Mouse (Mus musculus): ENCODE results near the gene Skiv2l. TPM values are rescaled to one million over a fixed set of nuclear protein-coding genes. Genes with fewer than 3 reads are reported as not detected.

The Skiv2l gene
- polyA plus RNA-seq, 1 experiment from 2014 or later: 61.6 TPM

DNA sequence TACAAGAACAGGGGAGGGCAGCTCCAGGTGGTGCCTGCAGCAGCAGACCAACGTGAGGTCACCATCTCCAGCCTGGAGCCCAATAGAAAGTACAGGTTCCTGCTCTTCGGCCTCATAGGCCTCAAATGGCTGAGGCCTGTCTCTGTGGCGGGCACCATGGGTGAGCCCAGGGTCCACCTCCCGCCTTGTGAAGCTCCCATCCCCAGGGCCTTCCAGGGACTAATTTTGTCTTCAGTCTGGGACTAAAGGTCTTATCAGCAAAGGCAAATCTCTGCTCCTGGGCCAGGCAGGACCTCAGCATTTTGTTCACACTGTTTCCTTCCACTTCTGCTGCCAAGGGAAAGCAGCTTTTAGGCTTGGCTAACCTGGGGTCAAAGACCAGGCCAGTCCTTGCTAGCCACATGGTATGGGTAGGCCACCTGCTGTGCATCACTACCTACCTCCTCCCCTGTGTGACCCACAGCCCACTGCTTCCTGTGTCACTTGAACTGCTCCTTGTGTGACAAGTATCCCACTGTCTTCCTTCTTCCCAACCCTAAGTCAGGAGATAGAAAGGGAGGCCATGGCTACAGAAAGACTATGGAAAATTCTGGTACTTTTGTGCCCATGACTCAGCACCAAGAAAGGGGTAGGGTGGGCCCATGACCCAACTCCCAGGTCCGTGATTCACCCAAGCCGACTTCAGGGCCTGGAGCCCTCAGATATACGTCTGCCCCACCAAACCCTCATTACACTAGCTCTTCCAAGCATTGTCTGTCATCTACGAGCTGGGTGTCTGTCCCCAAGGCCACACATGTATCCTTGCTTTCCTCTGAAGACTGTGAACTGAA, 53.5 kb downstream of the Skiv2l start:
- Histone ChIP-seq H3K9ac (no peak overlapping the region), H3K9me3 (no peaks in the 10 kb centered on the region), H3K27me3 (no peaks in the 10 kb centered on the region), H3K4me3 (no peak overlapping the region), H3K4me2 (replicated peaks) (no peak overlapping the region), H3K36me3 (no peaks in the 10 kb centered on the region), H3K27ac (no peak overlapping the region), H3K4me1 (no peaks in the 10 kb centered on the region)
- 88% methylated on average over 8 of the region's 8 CpGs for WGBS
- no peak for ATAC-seq (ENCODE audit: insufficient number of reproducible peaks, insufficient read depth, low FRiP score, low TSS enrichment)

DNA sequence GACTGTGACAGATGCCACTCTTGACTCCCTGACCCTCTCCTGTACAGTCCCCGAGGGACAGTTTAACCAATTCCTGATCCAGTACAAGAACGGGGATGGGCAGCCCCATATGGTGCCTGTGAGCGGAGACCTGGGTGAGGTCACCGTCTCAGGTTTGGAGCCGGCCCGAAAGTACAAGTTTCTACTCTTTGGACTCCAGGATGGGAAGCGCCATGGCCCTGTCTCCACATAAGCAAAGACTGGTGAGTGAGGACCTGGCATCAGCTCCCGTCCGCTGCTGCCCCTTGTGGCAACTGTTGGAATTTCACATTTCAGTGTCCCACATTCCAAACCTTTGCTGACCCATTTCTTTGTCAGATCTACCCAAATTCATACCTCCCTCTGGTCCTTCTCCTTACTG, 54.4 kb downstream of the Skiv2l start:
- 65% methylated on average over 9 of the region's 9 CpGs for WGBS
- H3K4me3 ChIP-seq: no peak overlapping the region
- ATAC-seq (ENCODE audit: insufficient number of reproducible peaks, insufficient read depth, low FRiP score, low TSS enrichment): no peak
- H3K36me3 ChIP-seq: no peaks in the 10 kb centered on the region
- H3K9ac ChIP-seq: no peak overlapping the region
- H3K9me3 ChIP-seq: no peaks in the 10 kb centered on the region
- H3K4me2 ChIP-seq (replicated peaks): no peak overlapping the region
- no peak overlapping the region for H3K27ac ChIP-seq
- H3K27me3 ChIP-seq: no peaks in the 10 kb centered on the region
- no peaks in the 10 kb centered on the region for H3K4me1 ChIP-seq

DNA sequence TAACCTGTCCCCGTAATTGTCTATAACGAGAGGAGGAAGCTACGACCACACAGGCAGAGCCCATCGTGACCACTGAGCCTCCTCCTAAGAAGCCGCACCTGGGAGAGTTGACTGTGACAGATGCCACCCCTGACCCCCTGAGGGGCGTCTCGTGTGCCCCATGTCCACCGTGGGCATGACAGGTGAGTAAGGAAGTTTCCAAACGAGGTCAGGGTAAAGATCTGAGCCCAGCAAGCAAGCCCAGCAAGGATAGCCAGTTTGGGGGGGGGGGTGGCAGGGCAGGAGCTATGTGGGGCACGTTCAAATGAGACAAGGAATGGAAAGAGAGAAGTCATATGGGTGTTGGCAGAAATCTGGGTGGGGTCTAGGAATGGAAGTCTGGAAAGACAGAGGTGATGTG, 55.0 kb downstream of the Skiv2l start:
- Histone ChIP-seq H3K4me2 (replicated peaks) (no peak overlapping the region), H3K9me3 (no peaks in the 10 kb centered on the region), H3K27ac (no peak overlapping the region), H3K36me3 (no peaks in the 10 kb centered on the region), H3K4me3 (no peak overlapping the region), H3K4me1 (no peaks in the 10 kb centered on the region), H3K9ac (no peak overlapping the region), H3K27me3 (no peaks in the 10 kb centered on the region)
- WGBS: 86% methylated on average over 10 of the region's 10 CpGs
- ATAC-seq (ENCODE audit: insufficient number of reproducible peaks, insufficient read depth, low FRiP score, low TSS enrichment): no peak

Small RNA genes lying within 50 kb of the gene (microRNA-seq; reads per million reads assigned to microRNA genes)
- gene Mir6970: not detected
- gene Mir6971: 1.3 reads per million
- gene Mir6972: not detected

Other genes starting within 250 kb of the Skiv2l start
- gene Rnf5, start 246.5 kb downstream of the Skiv2l start, polyA plus RNA-seq (2016; fragmentation: Nextera tagmentation; extraction: Ambion mirVana): 139 TPM in 2 replicates
- gene Agpat1, start 245.9 kb downstream of the Skiv2l start, polyA plus RNA-seq (2016; fragmentation: Nextera tagmentation; extraction: Ambion mirVana): 54.8 and 62.8 TPM in 2 replicates
- 7.0 and 10.1 TPM in 2 replicates for gene Egfl8, start 234.2 kb downstream of the Skiv2l start, polyA plus RNA-seq (2016; fragmentation: Nextera tagmentation; extraction: Ambion mirVana)
- gene Ppt2, start 221.7 kb downstream of the Skiv2l start, polyA plus RNA-seq (2016; fragmentation: Nextera tagmentation; extraction: Ambion mirVana): 18.0 and 18.8 TPM in 2 replicates
- 0.52 and 0.56 TPM in 2 replicates for gene Prrt1, start 220.7 kb downstream of the Skiv2l start, polyA plus RNA-seq (2016; fragmentation: Nextera tagmentation; extraction: Ambion mirVana)
- 16.6 and 16.8 TPM in 2 replicates for gene Fkbpl, start 205.4 kb downstream of the Skiv2l start, polyA plus RNA-seq (2016; fragmentation: Nextera tagmentation; extraction: Ambion mirVana)
- gene Atf6b, start 203.1 kb downstream of the Skiv2l start, polyA plus RNA-seq (2016; fragmentation: Nextera tagmentation; extraction: Ambion mirVana): 110 TPM in 2 replicates
- 0.01 and 0.05 TPM in 2 replicates for gene Tnxb, start 179.7 kb downstream of the Skiv2l start, polyA plus RNA-seq (2016; fragmentation: Nextera tagmentation; extraction: Ambion mirVana)
- 0.05 TPM in 1 of 2 replicates, not detected in the other for gene C4b, start 106.3 kb downstream of the Skiv2l start, polyA plus RNA-seq (2016; fragmentation: Nextera tagmentation; extraction: Ambion mirVana)
- gene Cyp21a1, start 45.6 kb downstream of the Skiv2l start, polyA plus RNA-seq (2016; fragmentation: Nextera tagmentation; extraction: Ambion mirVana): not detected in 2 replicates
- gene Stk19, start 13.3 kb downstream of the Skiv2l start, polyA plus RNA-seq (2016; fragmentation: Nextera tagmentation; extraction: Ambion mirVana): 21.5 and 23.8 TPM in 2 replicates
- gene Dxo, start 13.2 kb downstream of the Skiv2l start, polyA plus RNA-seq (2016; fragmentation: Nextera tagmentation; extraction: Ambion mirVana): 65.5 and 77.7 TPM in 2 replicates
- gene Nelfe, start 181 bp upstream of the Skiv2l start, polyA plus RNA-seq (2016; fragmentation: Nextera tagmentation; extraction: Ambion mirVana): 127 and 134 TPM in 2 replicates
- gene Cfb, start 12.3 kb upstream of the Skiv2l start, polyA plus RNA-seq (2016; fragmentation: Nextera tagmentation; extraction: Ambion mirVana): 1.1 and 1.7 TPM in 2 replicates
- gene Zbtb12, start 29.3 kb upstream of the Skiv2l start, polyA plus RNA-seq (2016; fragmentation: Nextera tagmentation; extraction: Ambion mirVana): 8.6 and 8.9 TPM in 2 replicates
- 0.31 TPM in 1 of 2 replicates, not detected in the other for gene Gm20547, start 31.8 kb upstream of the Skiv2l start, polyA plus RNA-seq (2016; fragmentation: Nextera tagmentation; extraction: Ambion mirVana)
- 1.2 and 2.5 TPM in 2 replicates for gene C2, start 48.1 kb upstream of the Skiv2l start, polyA plus RNA-seq (2016; fragmentation: Nextera tagmentation; extraction: Ambion mirVana)
- gene Ehmt2, start 48.3 kb upstream of the Skiv2l start, polyA plus RNA-seq (2016; fragmentation: Nextera tagmentation; extraction: Ambion mirVana): 111 and 121 TPM in 2 replicates
- gene Slc44a4, start 64.3 kb upstream of the Skiv2l start, polyA plus RNA-seq (2016; fragmentation: Nextera tagmentation; extraction: Ambion mirVana): 0.29 TPM in 1 of 2 replicates, not detected in the other
- gene Neu1, start 81.0 kb upstream of the Skiv2l start, polyA plus RNA-seq (2016; fragmentation: Nextera tagmentation; extraction: Ambion mirVana): 19.2 and 20.8 TPM in 2 replicates
- gene Hspa1b, start 109.0 kb upstream of the Skiv2l start, polyA plus RNA-seq (2016; fragmentation: Nextera tagmentation; extraction: Ambion mirVana): 0.33 and 0.36 TPM in 2 replicates
- not detected in 2 replicates for gene Gm20481, start 119.7 kb upstream of the Skiv2l start, polyA plus RNA-seq (2016; fragmentation: Nextera tagmentation; extraction: Ambion mirVana)
- 4.2 and 4.9 TPM in 2 replicates for gene Hspa1a, start 121.9 kb upstream of the Skiv2l start, polyA plus RNA-seq (2016; fragmentation: Nextera tagmentation; extraction: Ambion mirVana)
- 0.84 and 0.99 TPM in 2 replicates for gene Hspa1l, start 122.5 kb upstream of the Skiv2l start, polyA plus RNA-seq (2016; fragmentation: Nextera tagmentation; extraction: Ambion mirVana)
- gene Lsm2, start 131.7 kb upstream of the Skiv2l start, polyA plus RNA-seq (2016; fragmentation: Nextera tagmentation; extraction: Ambion mirVana): 212 and 230 TPM in 2 replicates
- 150 and 160 TPM in 2 replicates for gene Vars, start 150.8 kb upstream of the Skiv2l start, polyA plus RNA-seq (2016; fragmentation: Nextera tagmentation; extraction: Ambion mirVana)
- gene Vwa7, start 166.4 kb upstream of the Skiv2l start, polyA plus RNA-seq (2016; fragmentation: Nextera tagmentation; extraction: Ambion mirVana): 0.20 and 0.25 TPM in 2 replicates
- gene Sapcd1, start 177.8 kb upstream of the Skiv2l start, polyA plus RNA-seq (2016; fragmentation: Nextera tagmentation; extraction: Ambion mirVana): 8.7 and 9.5 TPM in 2 replicates
- gene Msh5, start 196.5 kb upstream of the Skiv2l start, polyA plus RNA-seq (2016; fragmentation: Nextera tagmentation; extraction: Ambion mirVana): 3.7 and 4.2 TPM in 2 replicates
- 205 and 211 TPM in 2 replicates for gene Clic1, start 199.8 kb upstream of the Skiv2l start, polyA plus RNA-seq (2016; fragmentation: Nextera tagmentation; extraction: Ambion mirVana)
- 471 and 492 TPM in 2 replicates for gene Ddah2, start 208.8 kb upstream of the Skiv2l start, polyA plus RNA-seq (2016; fragmentation: Nextera tagmentation; extraction: Ambion mirVana)
- gene Ly6g6c, start 215.2 kb upstream of the Skiv2l start, polyA plus RNA-seq (2016; fragmentation: Nextera tagmentation; extraction: Ambion mirVana): not detected in 2 replicates
- gene Mpig6b, start 216.0 kb upstream of the Skiv2l start, polyA plus RNA-seq (2016; fragmentation: Nextera tagmentation; extraction: Ambion mirVana): 0.61 and 0.99 TPM in 2 replicates
- 1.1 and 1.3 TPM in 2 replicates for gene Ly6g6e, start 226.7 kb upstream of the Skiv2l start, polyA plus RNA-seq (2016; fragmentation: Nextera tagmentation; extraction: Ambion mirVana)
- gene Ly6g6d, start 227.9 kb upstream of the Skiv2l start, polyA plus RNA-seq (2016; fragmentation: Nextera tagmentation; extraction: Ambion mirVana): 0.68 TPM in 1 of 2 replicates, not detected in the other
- 0.27 and 0.65 TPM in 2 replicates for gene Ly6g6f, start 235.4 kb upstream of the Skiv2l start, polyA plus RNA-seq (2016; fragmentation: Nextera tagmentation; extraction: Ambion mirVana)
- 83.3 and 86.7 TPM in 2 replicates for gene Abhd16a, start 239.1 kb upstream of the Skiv2l start, polyA plus RNA-seq (2016; fragmentation: Nextera tagmentation; extraction: Ambion mirVana)

Measured in embryonic facial prominence, embryonic 12.5 days (tissue).